Mouse (Mus musculus) stomach, embryonic 16.5 days (tissue): ENCODE measurements around the gene Retsat. TPM values are rescaled to one million over a fixed set of nuclear protein-coding genes. Genes with fewer than 3 reads are reported as not detected.

Source experiments
- ATAC-seq: fragments of 200-750 bp; cut with Nextera tagmentation; 2 replicates; pipeline ENCODE4 v1.8.0; 2017; ENCODE audit warnings: moderate number of reproducible peaks, moderate TSS enrichment; ENCODE audit not compliant: insufficient read depth, low FRiP score
- H3K27ac ChIP-seq: fragments of 300-500 bp; sonication (generic); 2 replicates; pipeline ENCODE4 v1.5.1; 2014; ENCODE audit warnings: low read length
- H3K27me3 ChIP-seq: fragments of 300-500 bp; sonication (generic); 2 replicates; pipeline ENCODE4 v1.6.1; 2014; ENCODE audit warnings: low read length, control low read depth, mixed read lengths; ENCODE audit not compliant: control insufficient read depth, insufficient read depth
- H3K36me3 ChIP-seq: fragments of 300-500 bp; sonication (generic); 2 replicates; pipeline ENCODE4 v1.6.1; 2014; ENCODE audit warnings: low read length; ENCODE audit not compliant: control insufficient read depth, insufficient read depth
- H3K4me1 ChIP-seq: fragments of 300-500 bp; sonication (generic); 2 replicates; pipeline ENCODE4 v1.6.1; 2014; ENCODE audit warnings: low read length, control low read depth, mixed read lengths; ENCODE audit not compliant: control insufficient read depth, insufficient read depth
- H3K4me2 ChIP-seq: fragments of 300-500 bp; sonication (generic); 2 replicates; pipeline ENCODE4 v1.6.1; 2014; ENCODE audit warnings: low read depth, low read length, mixed read lengths
- H3K4me3 ChIP-seq: fragments of 300-500 bp; sonication (generic); replicated peaks from 2 replicates; pipeline ENCODE4 v1.5.1; 2014; ENCODE audit warnings: mild to moderate bottlenecking, low read length
- H3K9ac ChIP-seq: fragments of 300-500 bp; sonication (generic); 2 replicates; pipeline ENCODE4 v1.6.1; 2014; ENCODE audit warnings: low read length
- H3K9me3 ChIP-seq: fragments of 300-500 bp; sonication (generic); replicated peaks from 2 replicates; pipeline ENCODE4 v1.6.1; 2016; ENCODE audit warnings: low read length, control low read depth; ENCODE audit not compliant: control insufficient read depth
- WGBS: fragments of 180-500 bp; shearing (Covaris S2); extraction: QIAGEN DNeasy Blood & Tissue Kit; methylation state at CpG from one replicate; pipeline ENCODE4 v1.1.7; 2014; 5-methylcytosine and 5-hydroxymethylcytosine counted together
- polyA plus RNA-seq: library from polyadenylated mRNA; unstranded; fragments of >200 nt; fragmentation: Nextera tagmentation; extraction: Ambion mirVana; gene quantifications from 2 replicates; pipeline ENCODE4 v1.2.1, GENCODE M21; 2015

Gene Retsat
- polyA plus RNA-seq, 1 experiment from 2014 or later = 29.6 TPM

- WGBS = 32% methylated on average over 12 of the region's 12 CpGs
- Histone ChIP-seq H3K27me3 (no peaks in the 10 kb centered on the region), H3K4me3 (peak overlapping the region; percentile 60), H3K36me3 (no peaks in the 10 kb centered on the region), H3K4me1 (peaks cover 17% of the 10 kb centered on the region), H3K27ac (peak overlapping the region; percentile 95), H3K4me2 (peak overlapping the region; percentile 61), H3K9me3 (no peaks in the 10 kb centered on the region), H3K9ac (peak overlapping the region; percentile 84)
- ATAC-seq = peak; percentile 53; the same call in 1 of the 2 replicates
Measured at GRCm38 (mm10) chr6:72598791-72599557, 699 bp downstream of the Retsat start.

- Histone ChIP-seq H3K4me3 (no peak overlapping the region), H3K27ac (peak overlapping the region; percentile 51; the same call in 1 of the 2 replicates), H3K4me2 (no peak overlapping the region), H3K27me3 (no peaks in the 10 kb centered on the region), H3K4me1 (peaks cover 17% of the 10 kb centered on the region), H3K9ac (no peak overlapping the region), H3K36me3 (no peaks in the 10 kb centered on the region), H3K9me3 (no peaks in the 10 kb centered on the region)
- no peak for ATAC-seq
- 76% methylated on average over 6 of the region's 6 CpGs for WGBS
Measured at GRCm38 (mm10) chr6:72600216-72600615, 1.9 kb downstream of the Retsat start.

GRCm38 (mm10) chr6:72600771-72601170 lies 2.5 kb downstream of the Retsat start:
- WGBS = 80% methylated on average over 12 of the region's 12 CpGs

GRCm38 (mm10) chr6:72601732-72602131 lies 3.5 kb downstream of the Retsat start:
- H3K9me3 ChIP-seq = no peaks in the 10 kb centered on the region
- H3K27me3 ChIP-seq = no peaks in the 10 kb centered on the region
- WGBS = 31% methylated on average over 1 of the region's 1 CpGs
- no peak for ATAC-seq
- H3K9ac ChIP-seq = no peak overlapping the region
- H3K36me3 ChIP-seq = 0 out of 2 replicates have a peak, but pooled peaks cover 3% of the 10 kb centered on the region
- peaks cover 17% of the 10 kb centered on the region for H3K4me1 ChIP-seq
- no peak overlapping the region for H3K4me2 ChIP-seq
- no peak overlapping the region for H3K27ac ChIP-seq
- no peak overlapping the region for H3K4me3 ChIP-seq

More at GRCm38 (mm10) chr6:72600771-72601170, 2.5 kb downstream of the Retsat start:
- Histone ChIP-seq H3K9me3 (no peaks in the 10 kb centered on the region), H3K4me2 (no peak overlapping the region), H3K4me3 (no peak overlapping the region), H3K27ac (peak overlapping the region; percentile 14; the same call in 1 of the 2 replicates), H3K4me1 (peaks cover 17% of the 10 kb centered on the region), H3K27me3 (no peaks in the 10 kb centered on the region), H3K9ac (no peak overlapping the region), H3K36me3 (no peaks in the 10 kb centered on the region)
- no peak for ATAC-seq

GRCm38 (mm10) chr6:72604066-72604465 lies 5.8 kb downstream of the Retsat start:
- ATAC-seq = peak; percentile 54; the same call in 1 of the 2 replicates
- H3K9me3 ChIP-seq = no peaks in the 10 kb centered on the region
- no peak overlapping the region for H3K9ac ChIP-seq
- H3K4me2 ChIP-seq = no peak overlapping the region
- no peaks in the 10 kb centered on the region for H3K27me3 ChIP-seq
- WGBS = 74% methylated on average over 2 of the region's 2 CpGs
- no peak overlapping the region for H3K27ac ChIP-seq
- H3K4me3 ChIP-seq = no peak overlapping the region
- H3K4me1 ChIP-seq = peaks cover 4% of the 10 kb centered on the region; the same call in 1 of the 2 replicates
- H3K36me3 ChIP-seq = peaks cover 9% of the 10 kb centered on the region; the same call in 1 of the 2 replicates

- 90% methylated on average over 4 of the region's 4 CpGs for WGBS
- H3K9ac ChIP-seq = no peak overlapping the region
- no peaks in the 10 kb centered on the region for H3K9me3 ChIP-seq
- H3K27ac ChIP-seq = no peak overlapping the region
- no peak for ATAC-seq
- no peaks in the 10 kb centered on the region for H3K27me3 ChIP-seq
- peaks cover 14% of the 10 kb centered on the region for H3K36me3 ChIP-seq
- no peaks in the 10 kb centered on the region for H3K4me1 ChIP-seq
- no peak overlapping the region for H3K4me3 ChIP-seq
- no peak overlapping the region for H3K4me2 ChIP-seq
Measured at GRCm38 (mm10) chr6:72607060-72607459, 8.8 kb downstream of the Retsat start.

- Histone ChIP-seq H3K36me3 (peaks cover 14% of the 10 kb centered on the region), H3K9me3 (no peaks in the 10 kb centered on the region), H3K4me3 (no peak overlapping the region), H3K27ac (no peak overlapping the region), H3K4me2 (no peak overlapping the region), H3K4me1 (no peaks in the 10 kb centered on the region), H3K9ac (no peak overlapping the region), H3K27me3 (no peaks in the 10 kb centered on the region)
- 83% methylated on average over 5 of the region's 5 CpGs for WGBS
- ATAC-seq = no peak
Measured at GRCm38 (mm10) chr6:72607676-72608075, 9.4 kb downstream of the Retsat start.

GRCm38 (mm10) chr6:72608662-72609184 lies 10.4 kb downstream of the Retsat start:
- H3K36me3 ChIP-seq = peaks cover 19% of the 10 kb centered on the region
- no peak overlapping the region for H3K4me3 ChIP-seq

GRCm38 (mm10) chr6:72610261-72610660 lies 12.0 kb downstream of the Retsat start:
- Histone ChIP-seq H3K36me3 (peaks cover 19% of the 10 kb centered on the region), H3K9ac (no peak overlapping the region), H3K4me2 (no peak overlapping the region), H3K27ac (no peak overlapping the region), H3K4me3 (no peak overlapping the region), H3K9me3 (no peaks in the 10 kb centered on the region), H3K27me3 (no peaks in the 10 kb centered on the region), H3K4me1 (peaks cover 13% of the 10 kb centered on the region)
- 72% methylated on average over 4 of the region's 4 CpGs for WGBS
- ATAC-seq = no peak

More at GRCm38 (mm10) chr6:72608662-72609184, 10.4 kb downstream of the Retsat start:
- Histone ChIP-seq H3K4me2 (no peak overlapping the region), H3K9me3 (no peaks in the 10 kb centered on the region), H3K27ac (no peak overlapping the region), H3K27me3 (no peaks in the 10 kb centered on the region), H3K4me1 (peaks cover 2% of the 10 kb centered on the region; the same call in 1 of the 2 replicates), H3K9ac (no peak overlapping the region)
- ATAC-seq = no peak
- WGBS = 85% methylated on average over 4 of the region's 4 CpGs
